Mouse (Mus musculus) midbrain, postnatal 0 days (tissue): ENCODE data around the gene Tmem9b. TPM values are rescaled to one million over a fixed set of nuclear protein-coding genes. Genes with fewer than 3 reads are reported as not detected.

Experiments
- ATAC-seq: fragments of 200-750 bp; cut with Nextera tagmentation; 2 replicates; pipeline ENCODE4 v1.8.0; 2017; ENCODE audit warnings: moderate number of reproducible peaks, mild to moderate bottlenecking, moderate TSS enrichment, moderate library complexity; ENCODE audit not compliant: low FRiP score
- DNase-seq: peaks from one replicate; pipeline ENCODE4 v3.0.0-alpha.2; 2015; ENCODE audit warnings: low spot score
- H3K27ac ChIP-seq: fragments of 300-500 bp; sonication (generic); 2 replicates; pipeline ENCODE4 v1.5.1; 2014; ENCODE audit warnings: low read depth, mild to moderate bottlenecking, low read length, mixed read lengths
- H3K27me3 ChIP-seq: fragments of 300-500 bp; sonication (generic); 2 replicates; pipeline ENCODE4 v1.6.1; 2014; ENCODE audit warnings: low read length, control low read depth, mixed read lengths; ENCODE audit not compliant: insufficient read depth
- H3K36me3 ChIP-seq: fragments of 300-500 bp; sonication (generic); 2 replicates; pipeline ENCODE4 v1.6.1; 2014; ENCODE audit warnings: low read length, control low read depth, mixed read lengths; ENCODE audit not compliant: insufficient read depth
- H3K4me1 ChIP-seq: fragments of 300-500 bp; sonication (generic); 2 replicates; pipeline ENCODE4 v1.6.1; 2014; ENCODE audit warnings: mild to moderate bottlenecking, control low read depth, antibody characterized with exemption, low read length, mixed read lengths; ENCODE audit not compliant: insufficient read depth
- H3K4me2 ChIP-seq: fragments of 300-500 bp; sonication (generic); 2 replicates; pipeline ENCODE4 v1.6.1; 2014; ENCODE audit warnings: low read depth, mild to moderate bottlenecking, low read length, mixed read lengths; ENCODE audit not compliant: poor library complexity, severe bottlenecking
- H3K4me3 ChIP-seq: fragments of 300-500 bp; sonication (generic); 2 replicates; pipeline ENCODE4 v1.5.1; 2014; ENCODE audit warnings: low read depth, mild to moderate bottlenecking, low read length, moderate library complexity
- H3K9ac ChIP-seq: fragments of 300-500 bp; sonication (generic); replicated peaks from 2 replicates; pipeline ENCODE4 v1.6.1; 2014; ENCODE audit warnings: mild to moderate bottlenecking, low read length, moderate library complexity, mixed read lengths; ENCODE audit not compliant: poor library complexity, severe bottlenecking
- H3K9me3 ChIP-seq: fragments of 300-500 bp; sonication (generic); 2 replicates; pipeline ENCODE4 v1.6.1; 2016; ENCODE audit warnings: low read length, control low read depth
- CTCF ChIP-seq: IDR thresholded peaks from 2 replicates; pipeline ENCODE4 v1.5.1; 2016; ENCODE audit warnings: antibody characterized with exemption, mild to moderate bottlenecking
- whole genome bisulfite sequencing: fragments of 180-500 bp; shearing (Covaris S2); extraction: QIAGEN DNeasy Blood & Tissue Kit; methylation state at CpG from one replicate; pipeline ENCODE4 v1.1.7; 2014; 5-methylcytosine and 5-hydroxymethylcytosine counted together
- polyA plus RNA-seq: library from polyadenylated mRNA; unstranded; fragments of >200 nt; fragmentation: Nextera tagmentation; extraction: Ambion mirVana; gene quantifications from 2 replicates; pipeline ENCODE4 v1.2.1, GENCODE M21; 2015
- total RNA-seq: library from RNA; depleted of rRNA; stranded (reverse); fragments of >200 nt; gene quantifications from 2 replicates; pipeline ENCODE4 v1.2.3, GENCODE M21; 2014; rRNA removed

The Tmem9b gene
- total and polyA plus RNA-seq, 2 experiments from 2014 or later: 167 to 316 TPM

DNA sequence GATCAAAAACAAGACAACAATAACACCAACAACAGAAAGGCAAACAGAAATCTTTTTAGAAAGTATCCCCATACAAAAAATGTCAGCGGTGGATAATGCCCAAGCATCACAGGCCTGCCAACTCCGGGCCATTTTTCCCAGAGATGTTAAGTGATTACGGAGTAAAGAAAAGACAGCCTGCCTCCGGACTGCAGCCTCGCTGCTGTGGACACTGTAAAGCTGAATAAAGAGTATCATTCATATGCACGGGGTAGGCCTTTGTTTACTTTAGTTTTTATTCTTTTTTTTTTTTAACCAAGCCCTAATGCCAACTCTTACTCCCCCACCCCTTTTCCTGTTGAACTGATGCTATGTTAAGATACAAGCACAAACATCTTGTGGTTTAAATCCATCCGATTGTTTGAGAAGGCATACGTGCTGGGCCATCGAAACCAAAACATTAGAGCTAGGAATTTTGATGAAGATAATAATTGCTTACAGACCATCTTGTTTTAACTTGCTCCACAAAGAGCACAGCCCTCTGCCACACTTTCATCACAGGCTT, 66.0 kb downstream of the Tmem9b start:
- DNase-seq: no peak
- no peak overlapping the region for H3K27ac ChIP-seq
- no peak overlapping the region for H3K4me2 ChIP-seq
- no peak for ATAC-seq
- WGBS: 27% methylated on average over 9 of the region's 9 CpGs
- no peaks in the 10 kb centered on the region for H3K36me3 ChIP-seq
- no peak for TF ChIP-seq CTCF
- H3K4me1 ChIP-seq: no peaks in the 10 kb centered on the region
- no peaks in the 10 kb centered on the region for H3K9me3 ChIP-seq
- no peaks in the 10 kb centered on the region for H3K27me3 ChIP-seq
- H3K4me3 ChIP-seq: no peak overlapping the region
- H3K9ac ChIP-seq: no peak overlapping the region

Other genes with a start within 250 kb of the Tmem9b start
- gene Trim66, start 244.7 kb downstream of the Tmem9b start, total RNA-seq: 9.1 and 10.1 TPM in 2 replicates
- 1.4 and 1.9 TPM in 2 replicates for gene Trim66, start 244.7 kb downstream of the Tmem9b start, polyA plus RNA-seq
- gene Rpl27a, start 233.7 kb downstream of the Tmem9b start, total RNA-seq: 407 and 426 TPM in 2 replicates
- 84.7 and 92.9 TPM in 2 replicates for gene Rpl27a, start 233.7 kb downstream of the Tmem9b start, polyA plus RNA-seq
- 25.8 and 48.3 TPM in 2 replicates for gene St5, start 49.3 kb downstream of the Tmem9b start, total RNA-seq
- gene St5, start 49.3 kb downstream of the Tmem9b start, polyA plus RNA-seq: 14.4 and 16.0 TPM in 2 replicates
- gene Akip1, start 49.2 kb downstream of the Tmem9b start, total RNA-seq: 7.3 and 8.2 TPM in 2 replicates
- gene Akip1, start 49.2 kb downstream of the Tmem9b start, polyA plus RNA-seq: 12.1 and 13.7 TPM in 2 replicates
- 1.5 TPM in 1 of 2 replicates, not detected in the other for gene BC051019, start 29.0 kb downstream of the Tmem9b start, total RNA-seq
- gene BC051019, start 29.0 kb downstream of the Tmem9b start, polyA plus RNA-seq: 0.45 and 0.58 TPM in 2 replicates
- not detected in 2 replicates for gene Ascl3, start 21.1 kb downstream of the Tmem9b start, total RNA-seq
- 0.23 TPM in 1 of 2 replicates, not detected in the other for gene Ascl3, start 21.1 kb downstream of the Tmem9b start, polyA plus RNA-seq
- 25.4 and 38.5 TPM in 2 replicates for gene Nrip3, start 29.1 kb upstream of the Tmem9b start, total RNA-seq
- 17.8 and 21.7 TPM in 2 replicates for gene Nrip3, start 29.1 kb upstream of the Tmem9b start, polyA plus RNA-seq
- 3.0 and 4.3 TPM in 2 replicates for gene Scube2, start 112.8 kb upstream of the Tmem9b start, total RNA-seq
- 1.3 and 2.2 TPM in 2 replicates for gene Scube2, start 112.8 kb upstream of the Tmem9b start, polyA plus RNA-seq
- gene Dennd5a, start 207.6 kb upstream of the Tmem9b start, total RNA-seq: 168 and 185 TPM in 2 replicates
- gene Dennd5a, start 207.6 kb upstream of the Tmem9b start, polyA plus RNA-seq: 25.2 and 28.7 TPM in 2 replicates
- gene Tmem41b, start 234.1 kb upstream of the Tmem9b start, total RNA-seq: 65.0 and 66.0 TPM in 2 replicates
- 55.2 and 55.4 TPM in 2 replicates for gene Tmem41b, start 234.1 kb upstream of the Tmem9b start, polyA plus RNA-seq